In the genomic region with DNA sequence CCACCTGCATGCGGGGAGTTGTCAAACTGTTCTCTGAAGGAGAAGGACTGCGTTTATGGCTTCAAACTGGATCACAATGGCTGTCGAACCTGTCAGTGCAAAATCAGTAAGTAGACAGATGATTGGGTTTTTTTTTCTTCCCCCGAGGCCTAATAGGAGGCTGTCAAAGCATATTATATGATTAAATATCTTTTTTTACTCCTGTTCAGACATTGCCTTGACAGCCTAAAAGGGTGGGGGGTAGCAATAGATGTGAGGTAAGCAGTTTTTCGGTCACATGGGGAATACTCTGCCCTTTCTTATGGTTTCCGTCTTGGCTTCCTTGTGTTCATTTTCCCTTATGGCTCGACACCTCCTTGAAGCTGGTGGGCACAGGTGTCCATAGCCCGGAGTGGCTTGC, we compare ENCODE assay signal across 14 mouse cellular contexts.
"Had no signal": no experiment of that assay in that cellular context is flagged by ENCODE, and none has a peak within 500 bp of the region (broad histone marks: within the 10 kb centered on the region; RNA-seq: fewer than 3 reads in every experiment).

No protein-coding gene starts in this region.

- H3K27me3 ChIP-seq: midbrain, embryonic 13.5 days; midbrain, embryonic 15.5 days; neural tube, embryonic 12.5 days; stomach, embryonic 15.5 days had no signal

- H3K4me1 ChIP-seq: midbrain, embryonic 10.5 days; midbrain, embryonic 13.5 days; midbrain, embryonic 15.5 days; neural tube, embryonic 12.5 days; stomach, embryonic 15.5 days had no signal

- DNase-seq: lung, adult 18-20 months; lung, embryonic 14.5 days; lung, postnatal 10 days; lung, postnatal 4 days; right cerebral cortex, postnatal 14 days; thymus, adult 2 months; thymus, postnatal 25 days; thymus, postnatal 4 days had no signal

- H3K9me3 ChIP-seq: midbrain, embryonic 10.5 days; midbrain, embryonic 13.5 days; midbrain, embryonic 15.5 days; neural tube, embryonic 12.5 days; stomach, embryonic 15.5 days had no signal

- H3K4me3 ChIP-seq: midbrain, embryonic 10.5 days; midbrain, embryonic 13.5 days; midbrain, embryonic 15.5 days; neural tube, embryonic 12.5 days; stomach, embryonic 15.5 days had no signal

- H3K4me2 ChIP-seq: lung, embryonic 14.5 days; midbrain, embryonic 13.5 days; midbrain, embryonic 15.5 days; neural tube, embryonic 12.5 days; stomach, embryonic 15.5 days had no signal

- H3K27ac ChIP-seq: midbrain, embryonic 10.5 days; midbrain, embryonic 13.5 days; midbrain, embryonic 15.5 days; neural tube, embryonic 12.5 days; stomach, embryonic 15.5 days; stomach, postnatal 0 days had no signal

- ATAC-seq: midbrain, embryonic 13.5 days; midbrain, embryonic 15.5 days had no signal

- H3K9ac ChIP-seq: lung, embryonic 14.5 days; midbrain, embryonic 13.5 days; midbrain, embryonic 15.5 days; neural tube, embryonic 12.5 days; stomach, embryonic 15.5 days had no signal
